Mouse (Mus musculus): ENCODE results near the gene Hexim1.

Gene Hexim1

DNA sequence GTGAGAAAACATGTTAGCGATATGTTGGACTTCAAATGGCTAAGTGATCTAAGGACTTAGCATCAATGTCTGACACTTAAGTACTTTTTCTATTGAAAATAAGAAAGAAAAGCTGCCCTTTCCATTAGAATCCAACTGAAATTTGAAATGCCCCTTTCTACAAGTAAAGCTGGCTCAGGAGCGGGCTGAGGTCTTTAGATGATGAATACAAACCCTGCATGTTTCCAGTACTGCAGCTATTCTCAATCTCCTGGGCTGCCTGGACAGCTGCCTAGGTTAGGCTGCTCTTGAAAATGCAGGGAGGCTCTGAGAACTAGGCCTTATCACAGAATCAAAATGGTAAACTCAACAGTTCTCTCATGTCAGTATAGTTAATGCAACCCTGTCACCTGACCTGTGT lies 2.8 kb downstream of the Hexim1 start:
- no peak for DNase-seq (ENCODE audit: low read depth, low spot score)

DNA sequence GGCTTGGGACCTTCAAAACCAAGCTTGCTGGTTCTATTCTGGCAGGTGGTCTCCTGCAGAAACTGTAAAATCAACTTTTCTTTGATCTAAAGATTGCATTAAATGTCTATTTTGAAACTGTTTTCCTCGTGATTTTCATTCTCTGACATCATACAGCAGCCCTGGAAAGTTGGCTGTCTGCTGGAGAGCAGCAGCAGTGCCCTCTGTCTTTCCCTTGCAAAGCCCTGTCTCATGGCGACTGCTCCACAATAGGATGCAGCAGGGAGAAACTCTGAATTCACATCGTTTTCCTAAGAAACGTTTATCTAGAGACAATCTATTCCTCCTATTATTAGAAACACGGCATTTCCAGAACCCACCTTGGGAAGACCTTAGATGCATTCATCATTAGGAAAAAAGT lies 3.6 kb downstream of the Hexim1 start:
- no peak for DNase-seq (ENCODE audit: low read depth, low spot score)

DNA sequence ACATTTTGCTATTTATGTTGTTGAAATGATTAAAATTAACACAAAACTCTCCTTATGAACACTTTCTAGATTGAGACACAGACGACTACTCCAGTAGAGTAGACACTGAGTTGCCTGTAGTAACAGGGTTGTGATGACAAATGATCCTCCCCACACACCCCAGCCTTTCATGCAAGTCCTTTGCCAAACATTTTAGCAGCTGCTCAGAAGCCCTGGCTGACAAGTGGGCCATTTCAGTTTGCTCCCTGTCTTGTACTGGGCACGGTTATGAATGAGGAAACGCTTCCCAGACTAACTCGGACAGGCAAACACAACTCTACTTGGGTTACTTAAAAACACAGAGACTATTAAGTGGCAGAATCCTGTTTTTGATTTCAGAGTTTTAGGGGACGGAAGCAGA lies 4.3 kb downstream of the Hexim1 start:
- DNase-seq (ENCODE audit: low read depth, low spot score), result no peak

DNA sequence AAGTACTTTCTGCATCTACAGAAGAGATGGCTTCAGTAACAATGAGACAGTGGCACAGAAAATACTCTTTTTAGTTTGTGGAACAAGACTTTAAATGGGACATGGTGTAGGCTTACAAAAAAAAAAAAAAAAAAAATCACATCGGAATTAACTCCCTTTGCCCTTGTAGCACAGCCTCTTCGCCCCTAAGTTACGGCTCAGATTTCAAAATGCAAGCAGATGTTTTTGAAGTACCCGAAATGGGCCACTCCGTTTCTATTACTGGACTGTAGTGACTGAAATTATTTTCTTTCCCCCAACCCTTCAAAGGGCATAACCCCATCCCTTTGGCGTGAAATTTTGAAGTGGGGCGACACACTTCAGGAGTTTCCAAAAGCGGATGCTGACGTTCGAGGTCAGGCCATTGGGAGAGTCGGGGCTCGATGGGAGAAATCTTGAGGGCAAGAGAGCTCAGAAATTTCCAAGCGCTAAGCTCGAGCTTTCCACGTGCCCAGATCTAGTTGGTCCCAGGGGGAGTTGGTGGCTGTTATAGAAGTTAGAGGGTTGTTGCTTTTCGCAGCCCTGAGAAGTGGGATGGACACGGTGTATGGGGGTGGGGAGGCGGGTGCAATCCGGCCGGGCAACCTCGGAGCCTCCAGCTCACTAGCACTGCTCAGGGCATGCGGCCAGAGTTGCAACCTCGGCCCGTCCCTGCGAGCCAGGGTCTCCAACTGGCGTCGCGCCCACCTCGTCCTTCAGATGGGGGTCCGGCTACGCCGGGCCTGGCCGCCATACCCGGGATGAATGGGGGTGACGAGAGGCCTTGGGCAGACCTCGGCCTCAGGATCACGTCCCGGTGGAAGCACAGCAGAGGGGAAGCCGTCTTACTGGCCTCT lies 15.9 kb downstream of the Hexim1 start, which contains the start of gene Hexim2:
TSS of gene Hexim2 (plus strand) at position 729 of the 875 bp plus-strand sequence.
- DNase-seq (ENCODE audit: low read depth, low spot score), result peak; percentile 55

DNA sequence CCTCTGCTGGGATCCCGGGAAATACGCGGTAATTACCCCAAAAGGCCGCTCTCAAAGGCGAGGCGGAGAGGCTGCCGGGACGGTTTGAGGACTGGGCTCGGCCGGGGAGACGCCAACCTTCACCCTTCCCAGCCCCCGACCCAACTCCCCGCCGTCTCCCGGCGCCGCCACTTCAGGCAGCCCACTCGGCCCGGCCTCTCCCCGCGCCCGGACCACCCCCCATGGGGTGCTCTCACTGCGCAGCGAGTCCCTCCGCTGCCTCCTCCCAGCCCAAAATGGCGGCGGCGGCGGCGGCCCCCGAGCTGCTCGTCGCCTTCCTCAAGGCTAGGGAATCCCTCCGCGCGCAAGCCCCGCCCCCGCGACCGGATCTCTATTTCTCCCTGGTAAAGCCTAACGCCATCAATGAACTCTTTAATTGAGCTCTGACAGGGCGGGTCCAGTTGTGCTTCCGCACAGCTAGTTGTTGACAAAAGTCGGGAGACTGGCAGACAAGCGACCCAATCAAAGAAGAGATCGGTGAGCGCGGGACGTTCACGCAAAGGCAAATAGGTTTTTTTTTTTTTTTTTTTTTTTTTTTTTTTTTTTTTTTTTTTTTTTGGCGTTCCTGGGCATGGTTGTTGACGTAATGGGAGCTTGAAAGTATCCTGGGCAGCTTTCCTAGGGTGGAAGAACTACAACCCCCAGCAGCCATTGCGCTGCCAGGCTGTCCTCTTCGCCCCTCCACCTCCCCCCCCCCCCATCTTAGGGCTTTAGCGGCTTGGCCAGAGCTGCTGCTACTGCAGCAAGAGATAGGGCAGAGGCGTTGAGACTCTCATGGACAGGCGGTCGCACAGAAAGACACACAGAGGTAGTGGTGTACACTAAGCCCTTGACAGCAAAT lies 16.8 kb downstream of the Hexim1 start:
- peak; percentile 100 for DNase-seq (ENCODE audit: low read depth, low spot score)

DNA sequence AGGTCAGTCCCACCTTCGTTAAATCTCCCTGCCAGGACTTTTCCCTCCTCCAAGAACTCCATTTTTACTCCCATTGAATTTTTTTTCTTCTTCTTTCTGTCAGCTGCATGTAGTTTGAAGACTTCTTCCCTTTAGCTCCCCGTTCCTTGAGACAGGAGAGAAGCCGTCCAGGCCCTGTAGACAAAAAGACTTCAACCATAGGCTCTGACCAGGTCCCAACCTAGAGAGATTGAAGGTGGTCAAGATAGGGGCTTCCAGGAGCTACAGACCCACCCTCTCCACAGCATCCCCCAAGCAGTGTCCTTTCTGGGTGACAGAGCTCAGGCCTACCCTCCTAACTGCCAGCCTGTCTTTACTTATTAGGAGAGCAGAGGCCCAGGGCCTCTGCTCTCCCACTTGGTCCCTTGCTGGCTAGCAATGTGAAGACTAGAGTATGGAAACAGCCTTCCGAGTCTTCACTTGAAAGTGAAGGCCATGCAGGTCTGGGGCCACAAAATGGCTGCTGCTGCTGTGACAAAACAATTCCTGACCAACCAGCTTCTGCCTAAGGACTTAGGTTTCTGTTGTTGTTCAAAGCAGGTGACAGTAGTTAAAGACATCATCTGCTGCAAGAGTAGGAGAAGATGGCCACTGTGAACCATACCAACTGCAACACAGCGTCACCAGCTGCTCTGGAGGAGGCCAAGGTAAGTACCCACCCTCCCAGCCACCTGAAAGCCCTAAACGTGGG lies 17.6 kb downstream of the Hexim1 start:
- no peak for DNase-seq (ENCODE audit: low read depth, low spot score)

DNA sequence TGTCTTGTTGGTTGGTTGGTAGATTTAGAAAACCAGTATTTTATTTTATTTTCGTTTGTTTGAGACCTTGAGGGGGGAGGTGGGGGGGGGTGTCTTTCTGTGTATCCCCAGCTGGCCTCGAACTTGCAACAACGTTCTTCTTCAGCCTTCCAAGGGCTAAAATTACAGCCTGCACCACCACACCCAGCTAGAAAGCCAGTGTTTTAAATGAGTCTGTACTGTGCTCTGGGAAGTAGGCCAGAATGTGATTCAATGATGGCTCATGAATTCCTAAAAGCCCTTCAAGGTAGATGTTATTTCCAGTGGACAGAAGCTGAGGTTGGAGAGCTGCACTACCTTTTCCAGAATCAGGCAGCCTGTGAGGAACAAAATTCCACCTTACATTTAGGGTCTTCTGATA lies 18.2 kb downstream of the Hexim1 start:
- DNase-seq (ENCODE audit: low read depth, low spot score), result no peak

DNA sequence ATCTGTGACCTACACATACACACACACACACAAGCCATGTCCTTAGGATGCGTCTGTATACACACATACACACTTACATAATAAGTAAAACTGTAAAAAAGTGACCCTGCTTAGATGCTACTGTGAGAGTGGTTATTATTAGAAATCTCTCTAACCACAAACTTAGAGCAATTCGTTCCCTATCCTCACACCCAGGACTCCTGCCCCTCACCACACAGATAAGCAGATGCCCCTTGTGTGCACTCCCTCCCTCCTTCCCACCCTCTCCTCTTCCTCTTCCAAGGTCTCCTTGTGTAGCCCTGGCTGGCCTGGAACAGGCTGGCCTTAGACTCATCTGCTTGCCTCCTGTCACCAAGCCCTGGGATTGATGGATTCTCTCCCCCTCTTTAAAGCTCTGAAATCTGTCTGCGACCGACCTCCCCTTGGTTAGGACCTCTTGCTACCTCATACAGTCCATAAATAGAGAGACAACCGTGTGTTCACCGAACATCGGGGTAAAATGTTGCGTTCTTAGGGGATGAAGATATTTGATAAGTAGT lies 20.1 kb downstream of the Hexim1 start:
- DNase-seq (ENCODE audit: low read depth, low spot score), result no peak

DNA sequence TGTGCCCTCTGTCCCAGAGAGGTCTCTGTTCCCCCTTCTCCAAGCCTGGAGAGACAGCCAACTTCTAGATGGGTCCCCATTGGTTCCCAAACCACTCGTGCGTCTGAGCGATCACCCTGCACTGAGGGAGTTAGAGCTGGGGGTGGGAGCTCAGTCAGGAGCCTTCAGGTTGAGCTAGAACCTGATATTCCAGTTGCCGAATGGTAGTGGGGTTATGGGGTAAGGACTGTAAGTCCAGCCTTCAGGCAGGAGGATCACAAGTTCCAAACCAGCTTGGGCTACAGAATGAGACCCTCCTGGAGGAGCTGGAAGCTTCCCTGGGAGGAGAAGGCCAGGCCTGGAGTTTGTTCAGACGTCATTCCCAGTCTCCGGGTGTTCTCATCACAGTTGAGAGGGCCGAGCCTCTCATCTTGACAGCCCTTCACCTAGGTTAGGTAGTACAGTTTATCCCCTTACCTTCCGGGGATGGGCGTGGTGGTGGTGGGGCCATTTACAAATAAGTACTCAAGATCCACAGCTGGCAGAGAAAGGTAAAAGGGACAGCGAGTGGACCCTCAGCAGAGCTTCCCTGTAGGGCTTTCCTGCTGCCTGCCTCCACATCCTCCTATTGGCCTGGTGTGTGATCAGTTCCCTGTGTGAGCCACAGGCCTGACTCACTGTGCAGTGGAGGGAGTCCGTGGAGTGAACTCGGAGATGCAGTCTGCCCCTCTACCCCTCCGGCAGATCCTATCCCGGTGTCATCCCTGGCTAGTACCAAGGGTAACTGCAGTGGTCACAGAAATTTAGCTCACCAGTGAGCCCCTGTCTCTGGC lies 24.1 kb downstream of the Hexim1 start:
- DNase-seq (ENCODE audit: low read depth, low spot score), result no peak

DNA sequence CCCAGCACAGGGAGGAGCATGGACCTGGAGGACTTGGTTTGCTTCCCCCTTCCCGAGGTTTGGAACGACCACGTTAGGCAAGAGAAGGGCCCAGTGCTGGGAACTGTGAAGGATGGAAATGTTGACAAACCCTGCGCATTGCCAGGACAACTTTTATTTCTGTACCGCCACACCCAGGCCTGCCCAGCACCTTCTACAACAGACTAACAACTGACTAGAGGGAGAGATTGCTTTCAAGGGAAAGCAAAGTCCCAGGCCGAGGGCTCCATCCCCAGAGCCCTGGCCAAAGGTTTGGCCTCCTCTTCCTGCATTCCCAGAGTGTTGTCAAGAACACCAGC lies 24.7 kb downstream of the Hexim1 start:
- no peak for DNase-seq (ENCODE audit: low read depth, low spot score)

DNA sequence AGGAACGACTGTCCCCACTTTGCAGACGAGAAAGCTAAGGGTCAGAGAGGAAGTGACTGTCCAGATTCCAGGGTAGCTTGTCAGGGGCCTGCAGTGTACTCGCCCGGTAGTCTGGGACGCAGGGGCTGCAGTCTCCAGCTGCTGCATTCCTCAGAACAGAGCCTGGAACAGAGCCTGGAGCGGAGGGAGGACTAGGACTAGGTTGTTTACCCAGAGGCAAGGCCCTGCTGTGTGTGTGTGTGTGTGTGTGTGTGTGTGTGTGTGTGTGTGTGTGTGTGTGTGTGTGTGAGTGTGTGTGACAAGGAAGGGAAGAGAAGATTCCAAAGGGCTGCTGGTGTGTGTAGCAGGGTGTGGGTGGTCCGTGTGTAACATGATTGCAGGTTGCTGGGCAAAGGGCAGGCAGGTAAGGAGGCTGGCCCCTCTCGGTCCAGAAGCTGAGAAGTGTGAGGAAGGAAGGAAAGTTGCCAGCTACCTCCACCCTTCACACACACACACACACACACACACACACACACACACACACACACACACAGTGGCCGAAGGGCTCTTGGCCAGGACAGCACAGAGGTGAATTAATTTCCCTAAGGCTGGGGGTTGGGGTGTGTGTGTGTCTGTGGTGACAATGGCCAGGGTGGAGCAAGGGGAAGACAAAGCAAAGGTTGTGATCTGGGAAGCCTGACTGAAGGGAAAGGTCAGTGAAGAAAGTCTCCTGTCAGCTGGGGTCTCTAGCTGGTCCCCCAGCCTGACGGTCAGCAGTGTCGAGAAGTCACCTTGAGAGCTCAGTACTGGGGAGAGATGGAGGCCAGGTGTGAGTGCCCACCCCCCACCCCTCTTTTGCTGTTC lies 25.3 kb downstream of the Hexim1 start:
- no peak for DNase-seq (ENCODE audit: low read depth, low spot score)

DNA sequence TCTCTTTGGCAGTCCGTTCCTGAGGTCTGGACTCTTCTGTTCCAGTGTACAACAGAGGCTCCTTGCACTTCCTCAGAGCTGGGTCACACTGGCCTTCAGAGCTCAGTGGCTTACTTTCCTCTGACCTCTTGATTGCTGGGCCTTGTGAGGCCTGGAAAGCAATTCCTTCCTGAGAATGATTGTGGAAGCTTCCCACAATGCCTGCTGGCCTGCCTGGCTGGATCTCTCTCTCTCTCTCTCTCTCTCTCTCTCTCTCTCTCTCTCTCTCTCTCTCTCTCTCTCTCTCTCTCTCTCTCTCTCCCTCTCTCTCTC lies 25.9 kb downstream of the Hexim1 start:
- DNase-seq (ENCODE audit: low read depth, low spot score), result no peak

DNA sequence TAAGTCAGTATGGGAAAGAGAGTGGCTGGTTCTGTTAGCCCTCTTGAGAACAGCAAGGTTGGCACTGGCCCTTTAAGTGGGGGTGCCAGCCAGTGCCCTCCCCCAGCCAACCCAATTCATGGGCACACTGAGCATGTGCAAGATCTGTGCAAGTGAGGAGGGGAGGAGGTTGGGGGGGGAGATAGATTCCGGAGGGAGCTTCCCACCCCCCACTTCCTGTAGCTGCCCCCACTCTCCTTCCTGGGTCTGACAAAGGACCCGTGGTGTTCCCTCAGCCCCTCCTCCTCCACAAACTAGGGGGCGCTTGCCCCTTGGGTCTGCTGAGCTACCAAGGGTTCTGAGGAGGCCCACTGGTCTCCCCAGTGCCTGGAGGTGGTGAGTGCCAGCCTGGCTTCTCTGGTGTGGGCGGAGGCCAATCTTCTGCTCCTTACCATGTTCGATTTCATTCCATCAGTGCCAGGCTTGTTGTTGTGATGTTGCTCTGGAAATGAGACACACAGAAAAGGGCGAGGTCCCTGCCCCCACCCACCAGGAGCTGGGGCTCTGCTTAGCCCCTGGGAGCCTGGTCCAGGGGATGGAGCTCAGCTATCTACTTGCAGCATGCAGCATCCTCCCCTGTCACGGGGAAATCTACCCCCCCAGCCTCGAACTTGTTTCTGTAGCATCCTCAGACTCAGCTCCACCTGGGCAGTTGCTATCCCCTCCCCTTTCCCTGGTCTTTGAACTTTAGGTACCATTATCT lies 26.6 kb downstream of the Hexim1 start:
- peak; percentile 40 for DNase-seq (ENCODE audit: low read depth, low spot score)

DNA sequence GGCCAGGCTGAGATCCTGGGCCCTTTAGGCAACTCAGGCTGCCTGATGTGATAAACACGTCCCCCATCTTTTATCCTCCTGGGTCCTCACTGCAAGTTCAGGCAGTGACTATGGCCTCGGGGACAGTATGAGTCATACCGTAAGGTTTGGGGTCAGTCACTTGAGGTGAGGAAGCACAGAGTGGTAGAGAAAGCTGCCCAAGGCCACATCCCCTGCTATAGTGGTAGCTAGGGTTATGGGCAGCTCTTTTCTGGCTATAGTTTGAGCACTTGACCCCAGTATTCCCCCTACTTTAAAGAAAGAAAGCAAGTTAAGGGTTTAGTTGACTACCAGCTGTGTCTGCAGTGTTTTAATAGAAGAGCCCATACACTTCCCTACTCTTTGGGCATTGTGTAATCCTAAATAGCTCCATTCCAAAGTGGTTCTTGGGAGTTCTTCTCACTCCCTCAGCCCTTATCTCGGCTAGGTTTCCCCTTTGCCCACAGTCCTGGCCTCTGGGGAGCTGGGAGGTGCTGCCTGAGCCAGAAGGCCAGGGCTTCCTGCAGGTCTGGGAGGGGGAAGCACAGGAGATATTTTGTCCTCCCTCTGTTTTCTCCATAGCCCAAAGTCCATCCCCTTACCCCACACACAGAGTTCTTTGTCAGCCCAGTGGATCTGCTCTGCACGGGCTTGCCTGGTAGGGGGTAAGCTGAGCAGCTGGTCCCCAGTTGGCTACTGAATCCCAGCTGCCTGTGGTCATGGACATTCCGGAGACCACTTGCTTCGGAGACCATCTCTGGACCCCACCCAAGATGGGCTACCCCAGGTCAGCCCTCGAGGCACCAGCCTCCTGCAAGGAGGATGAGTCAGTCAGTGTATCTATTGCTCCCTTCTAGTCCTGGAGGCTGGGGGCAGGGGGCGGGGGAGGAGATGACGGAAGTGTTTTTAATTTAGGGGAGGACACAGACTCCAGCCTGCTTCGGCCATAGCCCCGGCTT lies 28.6 kb downstream of the Hexim1 start:
- DNase-seq (ENCODE audit: low read depth, low spot score), result no peak

DNA sequence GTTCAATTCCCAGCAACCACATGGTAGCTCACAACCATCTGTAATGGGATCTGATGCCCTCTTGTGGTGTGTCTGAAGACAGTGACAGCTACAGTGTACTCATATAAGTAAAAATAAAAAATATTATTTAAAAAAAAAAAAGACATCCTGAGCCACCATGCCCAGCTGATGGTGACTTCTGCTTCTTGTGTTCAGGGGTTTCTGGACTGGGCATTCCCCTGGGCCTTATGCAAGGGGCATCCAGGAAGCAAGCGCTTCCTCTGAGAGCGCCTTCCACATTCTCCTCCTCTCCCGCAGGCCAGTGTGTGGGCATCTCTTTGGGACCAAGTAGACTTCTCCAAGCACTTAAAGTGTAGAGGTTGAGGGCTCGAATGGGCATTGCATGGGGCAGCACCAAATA lies 30.4 kb downstream of the Hexim1 start:
- DNase-seq (ENCODE audit: low read depth, low spot score), result no peak

DNA sequence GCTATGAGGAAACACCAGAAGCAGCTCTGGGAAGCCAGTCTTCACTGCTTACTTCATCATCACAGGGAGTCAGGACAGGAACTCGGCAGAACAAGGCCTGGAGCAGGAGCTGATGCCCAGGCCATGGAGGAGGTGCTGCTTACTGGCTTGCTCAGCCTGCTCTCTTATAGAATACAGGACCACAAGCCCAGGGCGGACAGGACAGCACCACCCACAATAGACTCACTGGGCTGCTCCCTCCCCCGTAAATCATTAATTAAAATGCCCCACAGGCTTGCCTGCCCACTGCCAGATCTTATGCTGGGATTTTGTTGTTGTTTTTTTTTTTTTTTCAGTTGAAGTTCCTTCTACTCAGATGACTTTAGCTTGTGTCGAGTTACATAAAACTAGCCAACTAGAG lies 31.7 kb downstream of the Hexim1 start:
- no peak for DNase-seq (ENCODE audit: low read depth, low spot score)

DNA sequence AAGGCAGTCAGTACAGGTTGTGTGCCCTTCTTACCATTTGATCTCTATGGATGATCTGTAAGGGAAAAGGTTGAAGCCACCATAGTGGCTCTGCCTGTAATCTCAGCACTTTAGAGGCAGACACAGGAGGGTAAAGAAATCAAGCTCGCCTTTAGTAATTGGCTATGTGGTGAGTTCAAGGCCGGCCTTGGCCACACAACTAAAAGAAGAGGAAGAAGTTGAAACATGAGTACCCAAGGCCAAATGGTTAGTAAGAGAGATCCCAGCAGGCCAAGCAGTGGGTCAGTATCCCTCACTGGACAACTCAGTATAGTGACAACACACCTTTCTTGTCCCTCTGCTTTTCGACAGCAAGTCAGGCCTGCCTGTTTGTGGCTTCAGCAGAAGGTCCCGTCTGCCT lies 33.7 kb downstream of the Hexim1 start:
- DNase-seq (ENCODE audit: low read depth, low spot score), result no peak
